Mouse (Mus musculus) layer of hippocampus, postnatal 36 days (tissue): ENCODE data around the gene Sumf2. TPM values are rescaled to one million over a fixed set of nuclear protein-coding genes. Genes with fewer than 3 reads are reported as not detected.

ENCODE experiments used
- DNase-seq, 2 experiments: peaks; one replicate each; pipeline ENCODE4 v3.0.0; 2022
- total RNA-seq, 2 experiments: library from RNA; stranded (reverse); gene quantifications; 2 replicates each; pipeline ENCODE4 v1.2.3; 2021

The Sumf2 gene
- total RNA-seq, 2 experiments from 2014 or later = 20.4 to 21.5 TPM

- DNase-seq = peak; percentile 82 to 84
Measured at GRCm38 (mm10) chr5:129908242-129908965, 61.6 kb downstream of the Sumf2 start, which contains the start of gene Nupr1l. Nupr1l (plus strand) TSS chr5:129908540.

- no peak for DNase-seq
Measured at GRCm38 (mm10) chr5:129909147-129909546, 62.4 kb downstream of the Sumf2 start.

- no peak for DNase-seq
Measured at GRCm38 (mm10) chr5:129909591-129909990, 62.8 kb downstream of the Sumf2 start.

Other genes with a start within 250 kb of the Sumf2 start
- 1 to 10 TPM; 7.4 to 7.7 TPM for gene Zfp11, start 176.9 kb upstream of the Sumf2 start, total RNA-seq
- not detected for gene Sept14, start 138.5 kb upstream of the Sumf2 start, total RNA-seq
- 10 to 100 TPM; 75.0 to 87.6 TPM for gene Mrps17, start 131.5 kb upstream of the Sumf2 start, total RNA-seq
- gene Nipsnap2, start 121.9 kb upstream of the Sumf2 start, total RNA-seq = 10 to 100 TPM; 75.4 to 76.4 TPM
- gene Psph, start 59.5 kb upstream of the Sumf2 start, total RNA-seq = 10 to 100 TPM; 27.5 to 28.9 TPM
- 100 to 1,000 TPM; 437 to 493 TPM for gene Chchd2, start 40.5 kb downstream of the Sumf2 start, total RNA-seq
- 1 to 10 TPM; 4.5 to 4.9 TPM for gene Zbed5, start 48.7 kb downstream of the Sumf2 start, total RNA-seq
- 10 to 100 TPM; 23.0 to 23.1 TPM for gene Phkg1, start 51.6 kb downstream of the Sumf2 start, total RNA-seq
- 1 to 10 TPM; 1.9 to 3.8 TPM for gene Nupr1l, start 61.6 kb downstream of the Sumf2 start, total RNA-seq
- 10 to 100 TPM; 42.0 to 44.4 TPM for gene Vkorc1l1, start 95.0 kb downstream of the Sumf2 start, total RNA-seq
- 10 to 100 TPM in 1 of 2 experiments, 1 to 10 TPM in 1; 9.7 to 10.6 TPM for gene Gusb, start 156.1 kb downstream of the Sumf2 start, total RNA-seq
- gene Asl, start 182.3 kb downstream of the Sumf2 start, total RNA-seq = 10 to 100 TPM; 18.0 to 18.8 TPM
- 10 to 100 TPM; 37.0 to 38.2 TPM for gene Crcp, start 182.3 kb downstream of the Sumf2 start, total RNA-seq
- gene Tpst1, start 226.3 kb downstream of the Sumf2 start, total RNA-seq = 10 to 100 TPM; 50.2 to 50.6 TPM